Mouse (Mus musculus) ES-E14 (cell line): ENCODE data around the gene Rab4a. TPM values are rescaled to one million over a fixed set of nuclear protein-coding genes. Genes with fewer than 3 reads are reported as not detected.

Experiments used
- DNase-seq: peaks from one replicate; pipeline ENCODE4 v3.0.0-alpha.2; 2013; ENCODE audit warnings: low read depth, low spot score
- H3K27ac ChIP-seq: 2 replicates; pipeline ENCODE4 v1.5.1; 2012; ENCODE audit warnings: low read depth, mild to moderate bottlenecking, low read length, moderate library complexity, mixed read lengths; ENCODE audit not compliant: poor library complexity, insufficient read depth, severe bottlenecking
- H3K36me3 ChIP-seq: 2 replicates; pipeline ENCODE4 v1.6.1; 2012; ENCODE audit warnings: mild to moderate bottlenecking, low read length, moderate library complexity, mixed read lengths; ENCODE audit not compliant: control insufficient read depth, poor library complexity, insufficient read depth, severe bottlenecking
- H3K4me1 ChIP-seq, 2 experiments: fragments of 150-350 bp in 1 of 2; sonication (generic) in 1 of 2; 2 replicates each; pipeline ENCODE4 v1.6.1; 2012; ENCODE audit warnings: low read length in 2 of 2, mild to moderate bottlenecking in 1 of 2, mixed read lengths in 1 of 2; ENCODE audit not compliant: control insufficient read depth in 2 of 2, insufficient read depth in 2 of 2, poor library complexity in 1 of 2
- H3K4me3 ChIP-seq, 2 experiments: fragments of 150-350 bp in 1 of 2; sonication (generic) in 1 of 2; 2 replicates each; pipeline ENCODE4 v1.5.1; 2012; ENCODE audit warnings: low read length in 2 of 2, low read depth in 1 of 2, mild to moderate bottlenecking in 1 of 2, mixed read lengths in 1 of 2; ENCODE audit not compliant: insufficient read depth in 1 of 2, poor library complexity in 1 of 2, severe bottlenecking in 1 of 2
- H3K9ac ChIP-seq: 2 replicates; pipeline ENCODE4 v1.6.1; 2012; ENCODE audit warnings: low read depth, mild to moderate bottlenecking, low read length, mixed read lengths; ENCODE audit not compliant: poor library complexity, insufficient read depth, severe bottlenecking
- H3K9me3 ChIP-seq: fragments of 150-350 bp; sonication (generic); 2 replicates; pipeline ENCODE4 v1.6.1; 2012; ENCODE audit warnings: low read depth, mild to moderate bottlenecking, low read length; ENCODE audit not compliant: control insufficient read depth, insufficient read depth
- CHD2 ChIP-seq: IDR thresholded peaks from 2 replicates; pipeline ENCODE4 v1.6.1; 2014; ENCODE audit warnings: mild to moderate bottlenecking, low read depth, low read length, inconsistent platforms
- HCFC1 ChIP-seq: IDR thresholded peaks from 2 replicates; pipeline ENCODE4 v1.6.1; 2012; ENCODE audit warnings: low read length, inconsistent platforms, borderline replicate concordance; ENCODE audit not compliant: insufficient read depth
- MAFK ChIP-seq: IDR thresholded peaks from 2 replicates; pipeline ENCODE4 v1.6.1; 2014; ENCODE audit warnings: mild to moderate bottlenecking, low read depth, low read length, inconsistent platforms; ENCODE audit not compliant: insufficient read depth
- ZC3H11A ChIP-seq: IDR thresholded peaks from 2 replicates; pipeline ENCODE4 v1.6.1; 2012; ENCODE audit warnings: low read depth, mild to moderate bottlenecking, inconsistent platforms, low read length, borderline replicate concordance
- ZNF384 ChIP-seq: IDR thresholded peaks from 2 replicates; pipeline ENCODE4 v1.6.1; 2012; ENCODE audit warnings: low read depth, low read length, inconsistent platforms
- in situ Hi-C, 2 experiments: fragments of 600-800 bp; cut with MboI; formaldehyde crosslinking; loops; one replicate each; pipeline ENCODE4 v1.15.1; 2025; ENCODE audit warnings: low sequenced_read_pairs in 2 of 2, inconsistent platforms in 1 of 2; ENCODE audit not compliant: unreplicated experiment in 2 of 2
- total RNA-seq: library from RNA; depleted of rRNA; stranded (reverse); fragments of 300-350 nt; gene quantifications from 2 replicates; pipeline ENCODE4 v1.2.3, GENCODE M21; 2012

The Rab4a gene
- total RNA-seq, 1 experiment = 29.6 TPM

GRCm38 (mm10) chr8:123786166-123786565 lies 19.6 kb upstream of the Rab4a start:
- in situ Hi-C loops = loop anchor here in 1 of 2 experiments (10.0 kb wide), 1 partner anchor 569 kb away; no protein-coding TSS in a partner anchor
- DNase-seq = no peak
- no peak overlapping the region for H3K27ac ChIP-seq
- no peak overlapping the region for H3K4me3 ChIP-seq
- H3K4me1 ChIP-seq = peaks cover 0 to 11% of the 10 kb centered on the region in 2 experiments; a peak in 1 of 4 replicates
- no peaks in the 10 kb centered on the region for H3K36me3 ChIP-seq
- H3K9ac ChIP-seq = no peak overlapping the region
- TF ChIP-seq MAFK (no peak), CHD2 (no peak), ZNF384 (no peak), ZC3H11A (no peak), HCFC1 (no peak)
- H3K9me3 ChIP-seq = no peaks in the 10 kb centered on the region

GRCm38 (mm10) chr8:123786644-123787043 lies 19.1 kb upstream of the Rab4a start:
- Histone ChIP-seq H3K9me3 (no peaks in the 10 kb centered on the region), H3K27ac (no peak overlapping the region), H3K9ac (no peak overlapping the region; the same call in 1 of the 2 replicates), H3K4me3 (no peak overlapping the region), H3K36me3 (no peaks in the 10 kb centered on the region), H3K4me1 (peaks cover 0 to 11% of the 10 kb centered on the region in 2 experiments; a peak in 1 of 4 replicates)
- DNase-seq = no peak
- TF ChIP-seq ZNF384 (no peak), HCFC1 (no peak), CHD2 (no peak), ZC3H11A (no peak), MAFK (no peak)
- in situ Hi-C loops = loop anchor here in 1 of 2 experiments (10.0 kb wide), 1 partner anchor 568 kb away; no protein-coding TSS in a partner anchor

DNA sequence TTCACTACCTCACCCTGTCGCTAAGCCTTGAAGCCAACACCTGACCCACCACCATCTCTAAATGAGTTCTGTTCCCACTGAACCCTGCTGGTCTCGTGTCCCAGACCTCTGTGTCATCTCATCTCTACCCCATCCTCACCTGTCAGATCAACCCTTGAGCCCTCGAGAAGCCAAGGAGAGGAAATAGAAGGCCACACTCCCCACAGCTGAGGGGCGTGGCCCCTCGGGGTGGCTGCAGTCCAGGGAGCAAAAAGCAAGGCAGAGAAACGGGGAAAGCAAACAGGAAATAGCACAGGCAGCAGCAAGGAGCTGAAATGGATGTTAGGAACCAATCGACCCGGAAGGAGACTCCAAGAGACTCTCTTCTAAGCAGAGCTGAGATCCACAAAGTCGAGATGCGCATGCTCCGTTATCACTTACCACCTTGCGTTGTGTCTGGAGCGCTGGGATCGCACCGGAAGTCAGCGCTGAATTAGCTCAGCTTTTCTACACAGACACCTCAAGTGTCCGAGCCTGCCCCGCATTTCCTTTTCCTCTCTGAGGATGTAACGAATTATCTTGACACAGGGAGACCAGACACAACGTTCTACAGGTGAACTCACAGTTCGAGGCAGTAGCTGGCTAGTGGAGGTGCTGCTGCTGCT lies 18.4 kb upstream of the Rab4a start:
- no peaks in the 10 kb centered on the region for H3K9me3 ChIP-seq
- in situ Hi-C loops = loop anchor here in 1 of 2 experiments (10.0 kb wide), 1 partner anchor 567 kb away; no protein-coding TSS in a partner anchor
- H3K4me3 ChIP-seq = peak overlapping the region; percentile 20 to 38; a peak in 3 of 4 replicates
- peak overlapping the region; percentile 64; the same call in 1 of the 2 replicates for H3K9ac ChIP-seq
- TF ChIP-seq MAFK = no peak
- TF ChIP-seq HCFC1 = no peak
- TF ChIP-seq ZC3H11A = no peak
- TF ChIP-seq CHD2 = no peak
- no peak for TF ChIP-seq ZNF384
- DNase-seq = no peak
- H3K36me3 ChIP-seq = no peaks in the 10 kb centered on the region
- H3K4me1 ChIP-seq = peaks cover 0 to 11% of the 10 kb centered on the region in 2 experiments; a peak in 1 of 4 replicates
- no peak overlapping the region for H3K27ac ChIP-seq

DNA sequence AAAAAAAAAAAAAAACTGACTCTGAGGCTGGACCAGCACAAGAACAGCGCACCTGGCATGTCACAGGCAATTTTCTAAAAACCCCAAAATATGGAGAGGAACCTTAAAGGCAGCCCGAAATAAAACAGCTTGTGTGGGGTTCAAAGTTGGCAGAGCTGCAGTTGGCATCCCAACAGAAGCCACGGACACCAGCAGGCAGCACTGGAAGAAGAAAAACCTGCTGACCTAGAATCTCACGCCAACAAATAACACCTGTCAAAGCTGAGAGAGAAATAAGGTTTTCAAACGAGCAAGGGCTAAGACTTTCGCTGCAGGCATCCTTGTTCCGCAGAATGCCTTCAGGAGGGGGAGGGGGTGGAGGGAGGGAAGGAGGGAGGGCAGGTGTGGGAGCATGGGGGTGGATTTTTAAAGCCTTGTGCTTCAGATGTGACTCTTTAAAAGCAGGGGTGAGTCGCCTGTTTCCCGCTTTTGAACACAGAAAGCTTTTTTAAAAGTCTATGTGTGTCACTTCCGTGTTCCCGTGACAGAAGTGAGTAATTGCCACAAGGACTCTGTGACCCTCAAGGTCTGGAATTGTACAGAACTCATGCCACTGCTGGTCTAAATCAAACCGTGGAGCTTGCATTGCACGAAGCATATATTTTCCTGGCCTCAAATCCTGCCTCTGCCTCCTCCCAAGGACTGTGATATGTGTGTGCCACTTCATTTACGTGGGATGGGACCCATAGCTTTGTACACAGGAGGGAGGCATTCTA lies 17.2 kb upstream of the Rab4a start:
- Histone ChIP-seq H3K9ac (no peak overlapping the region), H3K4me1 (peaks cover 0 to 11% of the 10 kb centered on the region in 2 experiments; a peak in 1 of 4 replicates)

More for the DNA sequence above, 17.2 kb upstream of the Rab4a start:
- Histone ChIP-seq H3K9me3 (no peaks in the 10 kb centered on the region), H3K4me3 (no peak overlapping the region), H3K27ac (no peak overlapping the region), H3K36me3 (no peaks in the 10 kb centered on the region)
- in situ Hi-C loops = loop anchor here in 1 of 2 experiments (10.0 kb wide), 1 partner anchor 566 kb away; no protein-coding TSS in a partner anchor
- no peak for DNase-seq
- TF ChIP-seq ZNF384 = no peak
- no peak for TF ChIP-seq CHD2
